Mouse (Mus musculus): ENCODE data around the gene Gm4792.

- no peak for TF ChIP-seq GATA1 (IDR thresholded peaks at IDR 0.05; ENCODE audit: borderline replicate concordance, low read length)
- TF ChIP-seq FLI1 (IDR thresholded peaks at IDR 0.05; ENCODE audit: low read length), result no peak
Observed at GRCm38 (mm10) chr10:94253260-94253807, 45.2 kb downstream of the Gm4792 start.
